Mouse (Mus musculus) bone marrow, adult 2 months (tissue): ENCODE data around the gene H2afz.

ENCODE experiments used
- CTCF ChIP-seq: fragments of 200-500 bp; IDR thresholded peaks from 2 replicates; pipeline ENCODE4 v1.5.1; 2011; ENCODE audit warnings: low read length, control low read depth; ENCODE audit not compliant: control insufficient read depth, insufficient read depth
- POLR2A ChIP-seq: fragments of 200-500 bp; IDR thresholded peaks from 2 replicates; pipeline ENCODE4 v1.6.1; 2011; ENCODE audit warnings: low read depth, mild to moderate bottlenecking, control low read depth, low read length, borderline replicate concordance; ENCODE audit not compliant: control insufficient read depth

GRCm38 (mm10) chr3:137893789-137894188, 29.5 kb downstream of the H2afz start:
- TF ChIP-seq CTCF: no peak
- no peak for TF ChIP-seq POLR2A
